Mouse (Mus musculus) limb, embryonic 14.5 days (tissue): ENCODE results near the gene Pdia5. TPM values are rescaled to one million over a fixed set of nuclear protein-coding genes. Genes with fewer than 3 reads are reported as not detected.

Source experiments
- ATAC-seq: fragments of 200-750 bp; cut with Nextera tagmentation; 2 replicates; pipeline ENCODE4 v1.8.0; 2017; ENCODE audit warnings: low read depth, moderate number of reproducible peaks, moderate TSS enrichment; ENCODE audit not compliant: low FRiP score
- DNase-seq: peaks from one replicate; pipeline ENCODE4 v3.0.0-alpha.2; 2015; ENCODE audit warnings: low spot score
- H3K27ac ChIP-seq: fragments of 300-500 bp; sonication (generic); replicated peaks from 2 replicates; pipeline ENCODE4 v1.5.1; 2014; ENCODE audit warnings: low read depth, mild to moderate bottlenecking, low read length, moderate library complexity, mixed read lengths
- H3K27me3 ChIP-seq: fragments of 300-500 bp; sonication (generic); 2 replicates; pipeline ENCODE4 v1.6.1; 2014; ENCODE audit warnings: low read length, mixed read lengths; ENCODE audit not compliant: control insufficient read depth, insufficient read depth
- H3K36me3 ChIP-seq: fragments of 300-500 bp; sonication (generic); 2 replicates; pipeline ENCODE4 v1.6.1; 2014; ENCODE audit warnings: mild to moderate bottlenecking, low read length, moderate library complexity, mixed read lengths; ENCODE audit not compliant: control insufficient read depth, insufficient read depth
- H3K4me1 ChIP-seq: fragments of 300-500 bp; sonication (generic); 2 replicates; pipeline ENCODE4 v1.6.1; 2014; ENCODE audit warnings: antibody characterized with exemption, low read length, mixed read lengths; ENCODE audit not compliant: control insufficient read depth, insufficient read depth
- H3K4me2 ChIP-seq: fragments of 300-500 bp; sonication (generic); replicated peaks from 2 replicates; pipeline ENCODE4 v1.6.1; 2014; ENCODE audit warnings: low read depth, mild to moderate bottlenecking, low read length, moderate library complexity; ENCODE audit not compliant: severe bottlenecking
- H3K4me3 ChIP-seq: fragments of 300-500 bp; sonication (generic); replicated peaks from 2 replicates; pipeline ENCODE4 v1.5.1; 2014; ENCODE audit warnings: low read length
- H3K9ac ChIP-seq: fragments of 300-500 bp; sonication (generic); 2 replicates; pipeline ENCODE4 v1.6.1; 2014; ENCODE audit warnings: mild to moderate bottlenecking, low read depth, low read length, moderate library complexity; ENCODE audit not compliant: severe bottlenecking
- H3K9me3 ChIP-seq: fragments of 300-500 bp; sonication (generic); 2 replicates; pipeline ENCODE4 v1.6.1; 2016; ENCODE audit warnings: low read length; ENCODE audit not compliant: control insufficient read depth
- POLR2A ChIP-seq: fragments of 200-500 bp; IDR thresholded peaks from 2 replicates; pipeline ENCODE4 v1.8.0; 2012; ENCODE audit warnings: inconsistent platforms, mild to moderate bottlenecking, moderate library complexity, borderline replicate concordance; ENCODE audit not compliant: insufficient read depth, insufficient read length; ENCODE audit errors: extremely low read depth
- WGBS: fragments of 180-500 bp; shearing (Covaris S2); extraction: QIAGEN DNeasy Blood & Tissue Kit; methylation state at CpG from one replicate; pipeline ENCODE4 v1.1.7; 2014; 5-methylcytosine and 5-hydroxymethylcytosine counted together
- polyA plus RNA-seq, 2 experiments: library from polyadenylated mRNA; depleted of rRNA in 1 of 2; stranded (reverse) in 1 of 2; unstranded in 1 of 2; fragments of >200 nt; fragmentation: Nextera tagmentation in 1 of 2; extraction: Ambion mirVana in 1 of 2; gene quantifications; 2 replicates each; pipeline versions ENCODE4 v1.2.1 to v1.2.3; 2012 to 2014

Gene Pdia5
- polyA plus RNA-seq, 2 experiments = 24.9 to 49.2 TPM

- Histone ChIP-seq H3K27ac (no peak overlapping the region), H3K4me3 (no peak overlapping the region), H3K27me3 (no peaks in the 10 kb centered on the region), H3K4me2 (no peak overlapping the region), H3K9ac (no peak overlapping the region), H3K36me3 (peaks cover 40% of the 10 kb centered on the region), H3K4me1 (peaks cover 3% of the 10 kb centered on the region; the same call in 1 of the 2 replicates), H3K9me3 (no peaks in the 10 kb centered on the region)
- WGBS = 85% methylated on average over 4 of the region's 4 CpGs
- TF ChIP-seq POLR2A = no peak
- DNase-seq = no peak
- ATAC-seq = no peak
Observed at GRCm38 (mm10) chr16:35465808-35466351, 24.8 kb downstream of the Pdia5 start.

- TF ChIP-seq POLR2A = no peak
- Histone ChIP-seq H3K36me3 (peaks cover 40% of the 10 kb centered on the region), H3K4me2 (no peak overlapping the region), H3K27me3 (no peaks in the 10 kb centered on the region), H3K9ac (no peak overlapping the region), H3K9me3 (no peaks in the 10 kb centered on the region), H3K4me1 (no peaks in the 10 kb centered on the region), H3K27ac (no peak overlapping the region), H3K4me3 (no peak overlapping the region)
- no peak for ATAC-seq
- 86% methylated on average over 12 of the region's 12 CpGs for WGBS
- DNase-seq = no peak
Observed at GRCm38 (mm10) chr16:35464686-35465308, 25.9 kb downstream of the Pdia5 start.

- H3K36me3 ChIP-seq = peaks cover 40% of the 10 kb centered on the region
- DNase-seq (no peak), ATAC-seq (no peak)
- no peaks in the 10 kb centered on the region for H3K4me1 ChIP-seq
- no peak overlapping the region for H3K9ac ChIP-seq
- no peaks in the 10 kb centered on the region for H3K9me3 ChIP-seq
- no peak overlapping the region for H3K4me3 ChIP-seq
- no peaks in the 10 kb centered on the region for H3K27me3 ChIP-seq
- no peak for TF ChIP-seq POLR2A
- H3K27ac ChIP-seq = no peak overlapping the region
- WGBS = 96% methylated on average over 10 of the region's 10 CpGs
- no peak overlapping the region for H3K4me2 ChIP-seq
Observed at GRCm38 (mm10) chr16:35463708-35464107, 27.0 kb downstream of the Pdia5 start.

- DNase-seq (no peak), ATAC-seq (no peak)
- Histone ChIP-seq H3K9ac (no peak overlapping the region), H3K4me3 (no peak overlapping the region), H3K27ac (no peak overlapping the region), H3K9me3 (no peaks in the 10 kb centered on the region), H3K4me2 (no peak overlapping the region), H3K27me3 (no peaks in the 10 kb centered on the region), H3K4me1 (no peaks in the 10 kb centered on the region), H3K36me3 (peaks cover 44% of the 10 kb centered on the region)
- TF ChIP-seq POLR2A = no peak
- WGBS = 87% methylated on average over 7 of the region's 7 CpGs
Observed at GRCm38 (mm10) chr16:35462955-35463354, 27.7 kb downstream of the Pdia5 start.

- H3K27me3 ChIP-seq = no peaks in the 10 kb centered on the region
- TF ChIP-seq POLR2A = no peak
- no peak overlapping the region for H3K9ac ChIP-seq
- no peaks in the 10 kb centered on the region for H3K9me3 ChIP-seq
- H3K4me1 ChIP-seq = no peaks in the 10 kb centered on the region
- H3K36me3 ChIP-seq = peaks cover 46% of the 10 kb centered on the region
- H3K4me2 ChIP-seq = no peak overlapping the region
- DNase-seq (no peak), ATAC-seq (no peak)
- H3K27ac ChIP-seq = no peak overlapping the region
- 71% methylated on average over 7 of the region's 7 CpGs for WGBS
- H3K4me3 ChIP-seq = no peak overlapping the region
Observed at GRCm38 (mm10) chr16:35459584-35459983, 31.1 kb downstream of the Pdia5 start.
